Mouse (Mus musculus) C2C12 (cell line): Measurements from ENCODE around the gene Dexi. TPM values are rescaled to one million over a fixed set of nuclear protein-coding genes. Genes with fewer than 3 reads are reported as not detected.

ENCODE experiments used
- H3K27me3 ChIP-seq: one replicate; pipeline ENCODE4 v1.6.1; 2011; ENCODE audit not compliant: control insufficient read depth, insufficient read depth, insufficient read length
- H3K36me3 ChIP-seq: one replicate; pipeline ENCODE4 v1.6.1; 2011; ENCODE audit not compliant: control insufficient read depth, insufficient read depth
- H3K4me3 ChIP-seq: one replicate; pipeline ENCODE4 v1.5.1; 2011; ENCODE audit warnings: mild to moderate bottlenecking, control low read depth; ENCODE audit not compliant: poor library complexity, insufficient read depth, severe bottlenecking
- H3K79me2 ChIP-seq: one replicate; pipeline ENCODE4 v1.6.1; 2011; ENCODE audit not compliant: control insufficient read depth, insufficient read depth
- H3K79me3 ChIP-seq: one replicate; pipeline ENCODE4 v1.6.1; 2011; ENCODE audit warnings: low read depth, control low read depth
- H3ac ChIP-seq: one replicate; pipeline ENCODE3; 2011; ENCODE audit warnings: low read depth; ENCODE audit not compliant: control insufficient read depth, insufficient read length
- CEBPB ChIP-seq: IDR thresholded peaks from one replicate; pipeline ENCODE4 v1.6.1; 2011; ENCODE audit warnings: low read depth, mild to moderate bottlenecking, control low read depth, moderate library complexity
- CTCF ChIP-seq: IDR thresholded peaks from one replicate; pipeline ENCODE4 v1.5.1; 2011; ENCODE audit not compliant: control insufficient read depth, insufficient read depth, insufficient read length
- FOSL1 ChIP-seq: IDR thresholded peaks from one replicate; pipeline ENCODE4 v1.8.0; 2011; ENCODE audit warnings: mild to moderate bottlenecking, low read length; ENCODE audit not compliant: poor library complexity, insufficient read depth, severe bottlenecking
- MAX ChIP-seq: IDR thresholded peaks from one replicate; pipeline ENCODE4 v1.6.1; 2011; ENCODE audit warnings: mild to moderate bottlenecking, control low read depth
- MYOD1 ChIP-seq: IDR thresholded peaks from one replicate; pipeline ENCODE4 v1.6.1; 2011; ENCODE audit warnings: low read depth; ENCODE audit not compliant: control insufficient read depth, insufficient read length
- MYOG ChIP-seq: IDR thresholded peaks from one replicate; pipeline ENCODE4 v1.6.1; 2011; ENCODE audit not compliant: control insufficient read depth, insufficient read length; ENCODE audit errors: extremely low read depth
- USF1 ChIP-seq: IDR thresholded peaks from one replicate; pipeline ENCODE4 v1.6.1; 2011; ENCODE audit warnings: low read depth, mild to moderate bottlenecking, control low read depth, moderate library complexity
- polyA plus RNA-seq: library from polyadenylated mRNA; unstranded; fragments of >200 nt; fragmentation: generic; extraction: Trizol; gene quantifications from one replicate; pipeline ENCODE4 v1.2.1, GENCODE M21; 2012; ENCODE audit warnings: missing spikeins

Gene Dexi
- polyA plus RNA-seq, 1 experiment, result 17.1 TPM

DNA sequence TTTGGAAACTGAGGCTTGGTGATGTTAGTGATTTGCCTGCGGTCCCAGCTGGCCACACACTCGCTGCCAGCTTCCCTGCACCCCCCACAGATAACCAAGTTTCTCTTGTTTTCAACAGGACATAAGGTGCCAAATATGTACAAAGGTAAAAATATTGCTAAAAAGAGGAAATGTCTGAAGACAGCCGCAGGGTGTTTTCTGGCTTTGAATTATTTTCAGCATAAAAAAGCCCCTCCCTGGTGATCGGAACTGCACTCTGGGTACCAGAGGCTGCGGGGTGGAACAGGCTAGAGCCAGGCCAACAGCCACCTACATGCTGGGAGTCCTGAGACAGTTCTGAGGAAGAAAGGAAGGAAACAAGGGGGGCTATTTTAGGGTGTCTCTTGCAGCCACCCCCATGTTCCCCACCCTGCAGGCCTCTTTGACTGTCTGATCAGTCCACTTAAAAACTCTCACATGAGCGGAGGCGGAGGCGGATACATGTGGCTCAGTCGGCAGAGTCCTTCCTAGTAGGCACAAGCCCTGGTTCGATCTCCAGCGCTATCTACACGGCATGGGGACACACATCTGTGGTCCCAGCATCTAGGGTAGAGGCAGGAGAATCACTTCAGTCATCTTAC lies 26.8 kb downstream of the Dexi start:
- Histone ChIP-seq H3K4me3 (no peak overlapping the region), H3K36me3 (no peaks in the 10 kb centered on the region), H3K79me2 (no peaks in the 10 kb centered on the region)

DNA sequence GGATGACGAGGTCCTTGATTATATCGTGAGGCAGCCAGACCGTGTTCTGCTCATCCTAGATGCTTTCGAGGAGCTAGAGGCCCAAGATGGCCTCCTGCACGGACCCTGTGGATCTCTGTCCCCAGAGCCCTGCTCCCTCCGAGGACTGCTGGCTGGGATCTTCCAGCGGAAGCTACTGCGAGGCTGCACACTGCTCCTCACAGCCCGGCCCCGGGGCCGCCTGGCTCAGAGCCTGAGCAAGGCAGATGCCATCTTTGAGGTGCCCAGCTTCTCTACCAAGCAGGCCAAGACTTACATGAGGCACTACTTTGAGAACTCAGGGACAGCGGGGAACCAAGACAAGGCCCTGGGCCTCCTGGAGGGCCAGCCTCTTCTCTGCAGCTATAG lies 31.7 kb downstream of the Dexi start:
- Histone ChIP-seq H3K27me3 (peaks cover 43% of the 10 kb centered on the region), H3K79me3 (no peaks in the 10 kb centered on the region), H3K4me3 (no peak overlapping the region), H3K79me2 (no peaks in the 10 kb centered on the region), H3K36me3 (no peaks in the 10 kb centered on the region), H3ac (no peak overlapping the region)
- TF ChIP-seq CTCF (no peak), MAX (no peak), FOSL1 (no peak), USF1 (no peak)

More for the DNA sequence above, 26.8 kb downstream of the Dexi start:
- TF ChIP-seq CEBPB, result no peak
- TF ChIP-seq MAX, result no peak
- no peak for TF ChIP-seq MYOG
- H3K27me3 ChIP-seq, result peaks cover 27% of the 10 kb centered on the region
- no peaks in the 10 kb centered on the region for H3K79me3 ChIP-seq
- no peak overlapping the region for H3ac ChIP-seq

DNA sequence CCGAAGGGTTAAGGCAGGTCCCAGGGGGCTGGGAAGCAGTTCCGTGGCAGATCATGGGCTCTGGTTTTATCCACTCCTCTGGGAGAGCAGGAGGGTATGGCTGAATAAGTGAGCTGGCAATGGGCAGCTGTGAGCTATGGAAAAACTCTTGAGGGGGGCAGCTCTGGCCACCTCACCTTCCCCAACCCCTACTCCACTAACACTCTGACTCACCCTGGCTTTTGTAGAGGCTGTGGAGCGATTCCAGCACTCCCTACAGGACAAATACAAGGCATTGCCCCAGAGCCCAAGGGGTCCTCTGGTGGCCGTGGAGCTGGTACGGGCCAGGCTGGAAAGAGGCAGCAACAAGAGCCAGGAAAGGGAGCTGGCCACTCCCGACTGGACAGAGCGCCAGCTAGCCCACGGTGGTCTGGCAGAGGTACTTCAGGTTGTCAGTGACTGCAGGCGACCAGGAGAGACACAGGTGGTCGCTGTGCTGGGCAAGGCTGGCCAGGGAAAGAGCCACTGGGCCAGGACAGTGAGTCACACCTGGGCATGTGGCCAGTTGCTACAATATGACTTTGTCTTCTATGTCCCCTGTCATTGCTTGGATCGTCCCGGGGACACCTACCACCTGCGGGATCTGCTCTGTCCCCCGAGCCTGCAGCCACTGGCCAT lies 32.2 kb downstream of the Dexi start:
- Histone ChIP-seq H3K79me2 (no peaks in the 10 kb centered on the region), H3K4me3 (no peak overlapping the region), H3ac (no peak overlapping the region), H3K36me3 (no peaks in the 10 kb centered on the region), H3K27me3 (peaks cover 43% of the 10 kb centered on the region), H3K79me3 (no peaks in the 10 kb centered on the region)
- no peak for TF ChIP-seq FOSL1
- no peak for TF ChIP-seq MYOG
- TF ChIP-seq MYOD1, result no peak
- no peak for TF ChIP-seq CTCF
- TF ChIP-seq USF1, result no peak
- TF ChIP-seq CEBPB, result no peak
- no peak for TF ChIP-seq MAX

GRCm38 (mm10) chr16:10508691-10509090 lies 34.2 kb downstream of the Dexi start:
- TF ChIP-seq FOSL1 (no peak), MYOD1 (no peak), USF1 (no peak), CTCF (no peak), MAX (no peak), CEBPB (no peak), MYOG (no peak)
- no peak overlapping the region for H3ac ChIP-seq
- no peaks in the 10 kb centered on the region for H3K79me3 ChIP-seq
- peaks cover 38% of the 10 kb centered on the region for H3K27me3 ChIP-seq
- no peaks in the 10 kb centered on the region for H3K36me3 ChIP-seq
- H3K79me2 ChIP-seq, result no peaks in the 10 kb centered on the region
- no peak overlapping the region for H3K4me3 ChIP-seq

DNA sequence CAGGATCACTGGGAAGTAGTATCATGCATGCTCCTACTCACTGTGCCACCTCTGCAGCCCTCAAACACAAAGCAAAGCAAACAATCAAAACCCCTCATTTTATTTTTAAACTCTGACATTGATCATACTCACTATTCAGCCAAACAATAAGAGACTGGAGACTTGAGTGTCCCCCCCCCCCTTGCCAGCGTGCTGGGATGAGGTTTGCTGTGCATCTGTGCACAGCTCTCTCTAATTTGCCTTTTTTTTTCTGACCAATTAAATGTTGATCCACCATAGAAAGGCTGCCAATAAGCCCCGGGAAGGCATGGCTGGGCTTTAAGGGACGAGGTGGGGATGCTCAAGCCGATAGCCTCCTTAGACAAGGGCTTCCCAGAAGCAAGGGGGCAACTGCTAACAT lies 35.4 kb downstream of the Dexi start:
- Histone ChIP-seq H3K4me3 (no peak overlapping the region), H3ac (no peak overlapping the region)
- no peak for TF ChIP-seq USF1
- TF ChIP-seq MAX, result no peak
- no peak for TF ChIP-seq MYOD1
- TF ChIP-seq CEBPB, result no peak
- no peak for TF ChIP-seq MYOG
- TF ChIP-seq CTCF, result no peak
- TF ChIP-seq FOSL1, result no peak

GRCm38 (mm10) chr16:10503058-10503457 lies 39.8 kb downstream of the Dexi start:
- Histone ChIP-seq H3K36me3 (no peaks in the 10 kb centered on the region), H3K79me2 (no peaks in the 10 kb centered on the region), H3K4me3 (no peak overlapping the region), H3K79me3 (no peaks in the 10 kb centered on the region), H3ac (no peak overlapping the region), H3K27me3 (no peaks in the 10 kb centered on the region)
- TF ChIP-seq CTCF (no peak), MAX (no peak), CEBPB (no peak), MYOD1 (no peak), MYOG (no peak), FOSL1 (no peak), USF1 (no peak)

More for the DNA sequence above, 35.4 kb downstream of the Dexi start:
- Histone ChIP-seq H3K27me3 (peaks cover 29% of the 10 kb centered on the region), H3K36me3 (no peaks in the 10 kb centered on the region), H3K79me3 (no peaks in the 10 kb centered on the region), H3K79me2 (no peaks in the 10 kb centered on the region)
